Mouse (Mus musculus): ENCODE measurements around the gene Ppp4r1.

DNA sequence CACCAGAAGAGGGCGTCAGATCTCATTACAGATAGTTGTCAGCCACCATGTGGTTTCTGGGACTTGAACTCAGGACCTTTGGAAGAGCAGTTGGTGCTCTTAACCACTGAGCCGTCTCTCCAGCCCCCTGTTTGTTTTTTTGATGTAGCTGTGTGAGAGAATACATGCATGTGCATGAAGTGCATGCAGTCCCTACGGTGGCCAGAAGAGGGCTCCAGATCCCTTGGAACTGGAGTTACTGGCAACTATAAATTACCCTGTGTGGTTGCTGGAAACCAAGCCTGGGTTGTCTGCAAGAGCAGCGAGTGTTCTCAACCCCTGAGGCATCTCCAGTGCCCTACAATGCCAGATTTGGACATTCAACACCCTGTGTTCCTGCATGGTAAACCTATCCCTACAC is 87.8 kb downstream of the Ppp4r1 start:
- TF ChIP-seq CTCF (IDR thresholded peaks at IDR 0.05; ENCODE audit: insufficient read depth, low read length) (peak; percentile 82), POLR2A (IDR thresholded peaks at IDR 0.05; ENCODE audit: borderline replicate concordance, extremely low read depth, low read depth, low read length) (no peak)

Measured in lung, adult 2 months (tissue).